In the genomic region with DNA sequence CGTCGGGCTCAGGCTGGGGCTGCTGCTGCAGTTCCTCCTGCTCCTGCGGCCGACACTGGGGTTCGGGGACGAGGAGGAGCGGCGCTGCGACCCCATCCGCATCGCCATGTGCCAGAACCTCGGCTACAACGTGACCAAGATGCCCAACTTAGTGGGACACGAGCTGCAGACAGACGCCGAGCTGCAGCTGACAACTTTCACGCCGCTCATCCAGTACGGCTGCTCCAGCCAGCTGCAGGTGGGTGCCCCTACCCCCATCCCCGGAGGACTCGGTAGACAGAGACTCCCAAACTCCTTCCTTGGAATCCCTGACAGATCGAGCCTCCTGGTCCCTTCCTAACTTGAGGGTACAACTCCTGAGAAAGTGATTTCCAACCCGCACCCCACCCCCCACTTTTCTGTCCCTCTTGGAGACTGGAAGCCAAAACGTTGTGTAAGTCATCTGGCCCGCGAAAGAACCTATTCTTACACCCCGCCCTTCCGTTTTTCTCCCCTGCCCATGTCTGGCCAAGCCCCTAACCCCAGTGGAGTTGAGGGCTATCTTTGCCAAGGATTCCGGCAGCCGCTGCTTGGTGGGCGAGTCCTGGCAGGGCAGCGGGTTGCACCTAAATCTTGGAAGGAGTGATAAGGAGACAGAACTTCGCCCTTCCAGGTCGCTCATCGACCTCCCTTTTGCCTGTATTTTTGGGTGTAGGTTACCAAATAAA, we compare ENCODE assay signal across 8 mouse cellular contexts. TPM values are rescaled to one million over a fixed set of nuclear protein-coding genes. Genes with fewer than 3 reads are reported as not detected.
DNase-seq lines count a peak whose midpoint lies in the region; ATAC-seq lines count a peak whose summit lies in the region.

No protein-coding gene starts in this region.

- WGBS in forebrain, embryonic 15.5 days, result 1% methylated on average over 35 of the region's 35 CpGs
- WGBS in hindbrain, embryonic 10.5 days, result under 1% methylated on average over 35 of the region's 35 CpGs
- under 1% methylated on average over 35 of the region's 35 CpGs for WGBS in midbrain, embryonic 14.5 days

- peak overlapping the region; percentile 80 for H3K4me3 ChIP-seq in forebrain, embryonic 15.5 days
- peak overlapping the region; percentile 77 for H3K4me3 ChIP-seq in hindbrain, embryonic 10.5 days
- peak overlapping the region; percentile 65 for H3K4me3 ChIP-seq in midbrain, embryonic 14.5 days (replicated peaks; ENCODE audit: low read depth, low read length)

- peak; percentile 4; the same call in 1 of the 2 replicates for ATAC-seq in frontal cortex, adult (ENCODE audit: low TSS enrichment)
- ATAC-seq in forebrain, embryonic 15.5 days (replicated peaks), result no peak
- peak; percentile 0; the same call in 1 of the 2 replicates for ATAC-seq in midbrain, embryonic 14.5 days (ENCODE audit: low FRiP score, low TSS enrichment)

- no peaks in the 10 kb centered on the region for H3K36me3 ChIP-seq in forebrain, embryonic 15.5 days
- peaks cover 16% of the 10 kb centered on the region for H3K36me3 ChIP-seq in hindbrain, embryonic 10.5 days
- no peaks in the 10 kb centered on the region for H3K36me3 ChIP-seq in midbrain, embryonic 14.5 days (ENCODE audit: control insufficient read depth, insufficient read depth, low read length)

- H3K9me3 ChIP-seq in forebrain, embryonic 15.5 days, result no peaks in the 10 kb centered on the region
- H3K9me3 ChIP-seq in hindbrain, embryonic 10.5 days, result no peaks in the 10 kb centered on the region
- no peaks in the 10 kb centered on the region for H3K9me3 ChIP-seq in midbrain, embryonic 14.5 days (ENCODE audit: control insufficient read depth, low read length)

- H3K4me1 ChIP-seq in forebrain, embryonic 15.5 days, result peaks cover 23% of the 10 kb centered on the region
- H3K4me1 ChIP-seq in hindbrain, embryonic 10.5 days (replicated peaks), result peaks cover 39% of the 10 kb centered on the region
- peaks cover 9% of the 10 kb centered on the region; the same call in 1 of the 2 replicates for H3K4me1 ChIP-seq in midbrain, embryonic 14.5 days (ENCODE audit: control insufficient read depth, insufficient read depth, low read length)

- H3K27ac ChIP-seq in forebrain, embryonic 15.5 days (replicated peaks), result peak overlapping the region; percentile 44
- H3K27ac ChIP-seq in hindbrain, embryonic 10.5 days, result peak overlapping the region; percentile 90
- H3K27ac ChIP-seq in midbrain, embryonic 14.5 days (replicated peaks; ENCODE audit: low read depth, low read length), result 0 out of 2 replicates have a peak overlapping the region, but pooled peaks have one; percentile 52

- H3K4me2 ChIP-seq in forebrain, embryonic 15.5 days (replicated peaks), result peak overlapping the region; percentile 99
- H3K4me2 ChIP-seq in midbrain, embryonic 14.5 days (ENCODE audit: low read length), result peak overlapping the region; percentile 100

- 0 out of 2 replicates have a peak, but pooled peaks cover 15% of the 10 kb centered on the region for H3K27me3 ChIP-seq in forebrain, embryonic 15.5 days
- peaks cover 34% of the 10 kb centered on the region for H3K27me3 ChIP-seq in hindbrain, embryonic 10.5 days (ENCODE audit: insufficient read depth, poor library complexity, severe bottlenecking)
- peaks cover 20% of the 10 kb centered on the region for H3K27me3 ChIP-seq in midbrain, embryonic 14.5 days (ENCODE audit: control insufficient read depth, insufficient read depth, low read length)

- DNase-seq in frontal cortex, adult 2 months (ENCODE audit: extremely low spot score in 1 of 2, low spot score in 1 of 2), result no peak
- peak; percentile 73 for DNase-seq in adrenal gland, adult 2 months
- DNase-seq in hindbrain, embryonic 10.5 days (ENCODE audit: low spot score), result no peak
- peak; percentile 20 for DNase-seq in liver
- peak; percentile 18 for DNase-seq in midbrain, embryonic 14.5 days
- DNase-seq in yolk sac, embryonic 10.5 days (ENCODE audit: low spot score), result no peak

- peak overlapping the region; percentile 75 for H3K9ac ChIP-seq in forebrain, embryonic 15.5 days (replicated peaks)
- peak overlapping the region; percentile 60 for H3K9ac ChIP-seq in midbrain, embryonic 14.5 days (replicated peaks; ENCODE audit: low read length)

RNA-seq across cellular contexts. Expression of gene Fzd4, which starts 0.7 kb away (rescaled TPM):
- polyA plus RNA-seq in frontal cortex, adult 2 months (2012; rRNA removed), result 4.7 and 5.0 TPM in 2 replicates
- 10 to 100 TPM; 27.9 to 33.3 TPM for total RNA-seq in adrenal gland, adult 2 months (2021)
- polyA plus RNA-seq in adrenal gland, adult 2 months (2012; rRNA removed), result 12.7 and 13.4 TPM in 2 replicates
- 1.3 and 1.5 TPM in 2 replicates for polyA plus RNA-seq in forebrain, embryonic 15.5 days (2015; fragmentation: Nextera tagmentation; extraction: Ambion mirVana)
- 3.0 and 4.4 TPM in 2 replicates for polyA plus RNA-seq in hindbrain, embryonic 10.5 days (2016; fragmentation: Nextera tagmentation; extraction: Ambion mirVana)
- 1.4 and 2.6 TPM in 2 replicates for polyA plus RNA-seq in midbrain, embryonic 14.5 days (2014; fragmentation: Nextera tagmentation; extraction: Ambion mirVana)

RNA-seq across cellular contexts. Expression of gene Tmem135, which starts 0.9 kb away (rescaled TPM):
- polyA plus RNA-seq in frontal cortex, adult 2 months (2012; rRNA removed), result 35.3 and 37.5 TPM in 2 replicates
- total RNA-seq in adrenal gland, adult 2 months (2021), result 100 to 1,000 TPM in 1 of 2 experiments, 10 to 100 TPM in 1; 87.3 to 125 TPM
- 300 and 469 TPM in 2 replicates for polyA plus RNA-seq in adrenal gland, adult 2 months (2012; rRNA removed)
- 22.7 and 25.4 TPM in 2 replicates for polyA plus RNA-seq in forebrain, embryonic 15.5 days (2015; fragmentation: Nextera tagmentation; extraction: Ambion mirVana)
- polyA plus RNA-seq in hindbrain, embryonic 10.5 days (2016; fragmentation: Nextera tagmentation; extraction: Ambion mirVana), result 14.9 and 15.0 TPM in 2 replicates
- 24.0 and 26.4 TPM in 2 replicates for polyA plus RNA-seq in midbrain, embryonic 14.5 days (2014; fragmentation: Nextera tagmentation; extraction: Ambion mirVana)

Comparison
In these comparisons a context has a peak if more than half of its experiments do, and no peak if none do; other contexts are left out.
1. DNase-seq: peak in adrenal gland, adult 2 months (single experiment), liver (single experiment) and midbrain, embryonic 14.5 days (single experiment); none in frontal cortex, adult 2 months (0 of 2), hindbrain, embryonic 10.5 days (single experiment) and yolk sac, embryonic 10.5 days (single experiment).
2. Peak in every context shown above with its lines, with median percentiles within 50 percentile points of each other: H3K27ac ChIP-seq and H3K4me3 ChIP-seq.